15 mouse cellular contexts compared by ENCODE assay signal in the genomic region with DNA sequence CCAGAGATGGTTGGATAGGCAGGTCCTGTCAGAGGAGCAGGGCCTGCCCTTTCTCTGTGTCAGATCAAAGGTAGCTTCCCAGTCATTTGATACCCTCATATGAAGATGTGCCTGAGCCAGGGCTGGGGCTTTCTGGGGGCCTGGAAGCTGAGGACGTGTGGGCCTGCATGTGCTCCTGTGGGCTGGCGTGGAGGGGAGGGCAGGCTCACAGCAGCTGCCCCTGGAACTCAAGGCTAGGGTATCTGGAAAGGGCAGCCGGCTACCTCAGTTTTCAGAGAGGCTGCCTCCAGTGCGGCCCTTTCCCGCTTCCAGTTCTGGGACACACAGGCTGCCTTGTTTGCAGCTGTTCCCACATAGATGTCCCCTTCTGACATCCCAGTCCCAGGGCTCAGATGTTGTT.
DNase-seq lines count a peak whose midpoint lies in the region; ATAC-seq and TF ChIP-seq lines count a peak whose summit lies in the region.
"Had no signal": no experiment of that assay in that cellular context is flagged by ENCODE, and none has a peak within 500 bp of the region (broad histone marks: within the 10 kb centered on the region; RNA-seq: fewer than 3 reads in every experiment).

No protein-coding gene starts in this region.

- no peaks in the 10 kb centered on the region for H3K9me3 ChIP-seq in intestine, embryonic 15.5 days
- no peaks in the 10 kb centered on the region for H3K9me3 ChIP-seq in intestine, postnatal 0 days (ENCODE audit: control insufficient read depth)
- no peaks in the 10 kb centered on the region for H3K9me3 ChIP-seq in embryonic facial prominence, embryonic 14.5 days (ENCODE audit: control insufficient read depth, low read length)
- no peaks in the 10 kb centered on the region for H3K9me3 ChIP-seq in limb, embryonic 13.5 days
- H3K9me3 ChIP-seq: liver, embryonic 15.5 days; midbrain, embryonic 12.5 days had no signal

- no peak overlapping the region for H3K4me2 ChIP-seq in intestine, embryonic 15.5 days (replicated peaks)
- no peak overlapping the region for H3K4me2 ChIP-seq in intestine, postnatal 0 days (replicated peaks; ENCODE audit: low read depth)
- H3K4me2 ChIP-seq in embryonic facial prominence, embryonic 14.5 days (ENCODE audit: low read depth, low read length), result no peak overlapping the region
- no peak overlapping the region for H3K4me2 ChIP-seq in limb, embryonic 13.5 days (replicated peaks)
- H3K4me2 ChIP-seq: liver, embryonic 15.5 days; midbrain, embryonic 12.5 days had no signal

- ATAC-seq in intestine, embryonic 15.5 days, result no peak
- ATAC-seq in intestine, postnatal 0 days, result no peak
- peak; percentile 42 for ATAC-seq in embryonic facial prominence, embryonic 14.5 days (ENCODE audit: low read depth)
- peak; percentile 46; the same call in 1 of the 2 replicates for ATAC-seq in limb, embryonic 13.5 days (ENCODE audit: low FRiP score, low read depth)

- DNase-seq in gastrocnemius, adult 18-20 months (ENCODE audit: low spot score), result peak; percentile 32
- DNase-seq in gastrocnemius, postnatal 36 days, result no peak
- peak; percentile 66 for DNase-seq in embryonic facial prominence, embryonic 14.5 days (ENCODE audit: low spot score)
- DNase-seq in right cerebral cortex, postnatal 10 days (ENCODE audit: low spot score in 2 of 2), result no peak
- DNase-seq in layer of hippocampus, adult 2 months (ENCODE audit: low spot score in 2 of 2), result no peak
- DNase-seq: cerebellum, adult 18-20 months; heart, postnatal 14 days; kidney, adult 9 months; layer of hippocampus, adult 9-11 months; lung, postnatal 14 days had no signal

- H3K9ac ChIP-seq in intestine, embryonic 15.5 days, result no peak overlapping the region
- H3K9ac ChIP-seq in intestine, postnatal 0 days (ENCODE audit: low read depth, low read length), result no peak overlapping the region
- peak overlapping the region; percentile 26; the same call in 1 of the 2 replicates for H3K9ac ChIP-seq in embryonic facial prominence, embryonic 14.5 days (ENCODE audit: low read depth, low read length)
- peak overlapping the region; percentile 9; the same call in 1 of the 2 replicates for H3K9ac ChIP-seq in limb, embryonic 13.5 days
- H3K9ac ChIP-seq: liver, embryonic 15.5 days; midbrain, embryonic 12.5 days had no signal

- H3K27me3 ChIP-seq in intestine, embryonic 15.5 days (replicated peaks), result no peaks in the 10 kb centered on the region
- H3K27me3 ChIP-seq in intestine, postnatal 0 days (replicated peaks; ENCODE audit: control insufficient read depth, insufficient read depth, low read length), result no peaks in the 10 kb centered on the region
- H3K27me3 ChIP-seq in embryonic facial prominence, embryonic 14.5 days (replicated peaks; ENCODE audit: control insufficient read depth, insufficient read depth, low read length), result no peaks in the 10 kb centered on the region
- H3K27me3 ChIP-seq in limb, embryonic 13.5 days, result no peaks in the 10 kb centered on the region
- H3K27me3 ChIP-seq: liver, embryonic 15.5 days; midbrain, embryonic 12.5 days had no signal

- peaks cover 27% of the 10 kb centered on the region for H3K4me1 ChIP-seq in intestine, embryonic 15.5 days (replicated peaks)
- 0 out of 2 replicates have a peak, but pooled peaks cover 3% of the 10 kb centered on the region for H3K4me1 ChIP-seq in intestine, postnatal 0 days (replicated peaks; ENCODE audit: control insufficient read depth, insufficient read depth, low read length)
- H3K4me1 ChIP-seq in embryonic facial prominence, embryonic 14.5 days (ENCODE audit: control insufficient read depth, insufficient read depth, low read length), result peaks cover 23% of the 10 kb centered on the region
- H3K4me1 ChIP-seq in limb, embryonic 13.5 days, result peaks cover 89% of the 10 kb centered on the region
- H3K4me1 ChIP-seq: liver, embryonic 15.5 days had no signal

- WGBS in intestine, embryonic 15.5 days, result 54% methylated on average over 5 of the region's 5 CpGs
- 66% methylated on average over 5 of the region's 5 CpGs for WGBS in intestine, postnatal 0 days
- 38% methylated on average over 5 of the region's 5 CpGs for WGBS in embryonic facial prominence, embryonic 14.5 days
- 45% methylated on average over 5 of the region's 5 CpGs for WGBS in limb, embryonic 13.5 days

- no peak for TF ChIP-seq CTCF in intestine, postnatal 0 days (IDR thresholded peaks at IDR 0.05; ENCODE audit: low read depth)
- TF ChIP-seq CTCF in layer of hippocampus, adult 2 months (conservative IDR thresholded peaks at IDR 0.05), result no peak

- H3K27ac ChIP-seq in intestine, embryonic 15.5 days, result 0 out of 2 replicates have a peak overlapping the region, but pooled peaks have one; percentile 1
- H3K27ac ChIP-seq in intestine, postnatal 0 days (ENCODE audit: low read depth, low read length), result no peak overlapping the region
- no peak overlapping the region; the same call in 1 of the 2 replicates for H3K27ac ChIP-seq in embryonic facial prominence, embryonic 14.5 days (replicated peaks; ENCODE audit: low read depth, low read length)
- H3K27ac ChIP-seq in limb, embryonic 13.5 days, result no peak overlapping the region
- no peak overlapping the region for H3K27ac ChIP-seq in layer of hippocampus, adult 2 months
- H3K27ac ChIP-seq: liver, embryonic 15.5 days; midbrain, embryonic 12.5 days had no signal

- intact Hi-C loops in gastrocnemius, postnatal 36 days (cut with DNase I), result no loop called here

- H3K36me3 ChIP-seq in intestine, embryonic 15.5 days, result no peaks in the 10 kb centered on the region
- no peaks in the 10 kb centered on the region for H3K36me3 ChIP-seq in intestine, postnatal 0 days (ENCODE audit: control insufficient read depth, insufficient read depth)
- no peaks in the 10 kb centered on the region for H3K36me3 ChIP-seq in embryonic facial prominence, embryonic 14.5 days (ENCODE audit: control insufficient read depth, insufficient read depth, low read length)
- H3K36me3 ChIP-seq in limb, embryonic 13.5 days, result no peaks in the 10 kb centered on the region
- H3K36me3 ChIP-seq: liver, embryonic 15.5 days; midbrain, embryonic 12.5 days had no signal

- no peak overlapping the region for H3K4me3 ChIP-seq in intestine, embryonic 15.5 days (replicated peaks)
- H3K4me3 ChIP-seq in intestine, postnatal 0 days (ENCODE audit: low read depth, low read length), result no peak overlapping the region
- H3K4me3 ChIP-seq in embryonic facial prominence, embryonic 14.5 days (ENCODE audit: low read depth, low read length), result no peak overlapping the region
- no peak overlapping the region for H3K4me3 ChIP-seq in limb, embryonic 13.5 days
- H3K4me3 ChIP-seq in layer of hippocampus, adult 2 months, result no peak overlapping the region
- H3K4me3 ChIP-seq: liver, embryonic 15.5 days; midbrain, embryonic 12.5 days had no signal

Comparison
In these comparisons a context has a peak if more than half of its experiments do, and no peak if none do; other contexts are left out.
1. DNase-seq: peak in gastrocnemius, adult 18-20 months (single experiment) and embryonic facial prominence, embryonic 14.5 days (single experiment); none in gastrocnemius, postnatal 36 days (0 of 2), right cerebral cortex, postnatal 10 days (0 of 2) and layer of hippocampus, adult 2 months (0 of 2).
2. ATAC-seq: peak in embryonic facial prominence, embryonic 14.5 days (single experiment) and limb, embryonic 13.5 days (single experiment); none in intestine, embryonic 15.5 days (single experiment) and intestine, postnatal 0 days (single experiment).
3. H3K9ac ChIP-seq: peak in embryonic facial prominence, embryonic 14.5 days (single experiment) and limb, embryonic 13.5 days (single experiment); none in intestine, embryonic 15.5 days (single experiment) and intestine, postnatal 0 days (single experiment).